Mouse (Mus musculus): ENCODE measurements around the gene Vat1l. TPM values are rescaled to one million over a fixed set of nuclear protein-coding genes. Genes with fewer than 3 reads are reported as not detected.

Vat1l gene
- polyA plus RNA-seq, 1 experiment: 0.01 TPM

DNA sequence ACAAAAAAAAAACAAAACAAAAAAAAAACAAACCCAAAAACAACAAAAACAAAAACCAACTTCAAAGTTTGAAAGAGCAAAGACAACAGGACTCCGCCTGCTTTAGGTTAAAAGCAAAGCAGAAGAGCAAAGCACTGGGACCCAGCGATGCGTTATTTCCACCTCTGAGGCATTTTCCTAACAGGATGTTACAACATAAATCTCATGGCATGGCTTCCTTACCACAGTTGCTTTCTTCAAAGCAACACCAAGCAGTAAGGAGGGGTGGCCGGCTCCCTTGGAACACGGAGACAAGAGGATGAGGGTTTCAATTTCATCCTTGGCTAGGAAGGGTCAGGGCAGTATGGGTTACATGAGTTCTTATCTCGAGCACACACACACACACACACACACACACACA lies 213.5 kb downstream of the Vat1l start:
- Histone ChIP-seq H3K36me3 (ENCODE audit: control insufficient read depth, insufficient read depth) (no peaks in the 10 kb centered on the region), H3K4me2 (ENCODE audit: low read depth) (no peak overlapping the region), H3K79me2 (ENCODE audit: control insufficient read depth, insufficient read depth) (no peaks in the 10 kb centered on the region), H3K27me3 (ENCODE audit: control insufficient read depth, insufficient read depth, insufficient read length) (no peaks in the 10 kb centered on the region), H3ac (ENCODE audit: control insufficient read depth, insufficient read length) (no peak overlapping the region), H3K4me3 (no peak overlapping the region)
- TF ChIP-seq MYOG (IDR thresholded peaks at IDR 0.05; ENCODE audit: control insufficient read depth in 1 of 3, insufficient read depth in 1 of 3, insufficient read length in 2 of 3, low read depth in 2 of 3) (no peak), POLR2A (IDR thresholded peaks at IDR 0.05; ENCODE audit: insufficient read length, low read depth) (no peak), REST (IDR thresholded peaks at IDR 0.05; ENCODE audit: insufficient read depth, insufficient read length) (no peak), TCF12 (IDR thresholded peaks at IDR 0.05; ENCODE audit: insufficient read depth, poor library complexity, severe bottlenecking) (no peak), POLR2AphosphoS2 (IDR thresholded peaks at IDR 0.05; ENCODE audit: insufficient read length, low read depth) (no peak), TCF3 (IDR thresholded peaks at IDR 0.05; ENCODE audit: insufficient read length, low read depth) (no peak), SRF (IDR thresholded peaks at IDR 0.05; ENCODE audit: control insufficient read depth, insufficient read length, low read depth) (no peak), MYOD1 (IDR thresholded peaks at IDR 0.05; ENCODE audit: control insufficient read depth in 1 of 3, insufficient read length in 2 of 3, low read depth in 2 of 3) (no peak)

GRCm38 (mm10) chr8:114421544-114421943 lies 216.1 kb downstream of the Vat1l start:
- H3K27me3 ChIP-seq (ENCODE audit: control insufficient read depth, insufficient read depth, insufficient read length): no peaks in the 10 kb centered on the region
- H3K79me2 ChIP-seq (ENCODE audit: control insufficient read depth, insufficient read depth): no peaks in the 10 kb centered on the region
- H3K4me3 ChIP-seq: no peak overlapping the region
- no peak overlapping the region for H3ac ChIP-seq (ENCODE audit: control insufficient read depth, insufficient read length)
- no peaks in the 10 kb centered on the region for H3K36me3 ChIP-seq (ENCODE audit: control insufficient read depth, insufficient read depth)
- no peak overlapping the region for H3K4me2 ChIP-seq (ENCODE audit: low read depth)
- TF ChIP-seq TCF12 (IDR thresholded peaks at IDR 0.05; ENCODE audit: insufficient read depth, poor library complexity, severe bottlenecking) (no peak), E2F4 (IDR thresholded peaks at IDR 0.05; ENCODE audit: insufficient read depth) (no peak), MYOD1 (IDR thresholded peaks at IDR 0.05; ENCODE audit: control insufficient read depth in 1 of 3, insufficient read length in 2 of 3, low read depth in 2 of 3) (peak in 1 of 3 experiments; percentile 32)

Other genes with a start within 250 kb of the Vat1l start
- not detected for gene Nudt7, start 72.1 kb upstream of the Vat1l start, polyA plus RNA-seq (2012; fragmentation: generic; extraction: Trizol)
- not detected for gene Clec3a, start 212.5 kb downstream of the Vat1l start, polyA plus RNA-seq (2012; fragmentation: generic; extraction: Trizol)
- gene Wwox, start 234.0 kb downstream of the Vat1l start, polyA plus RNA-seq (2012; fragmentation: generic; extraction: Trizol): 8.6 TPM